Mouse (Mus musculus): ENCODE measurements around the gene Krtap9-3.

Gene Krtap9-3

DNA sequence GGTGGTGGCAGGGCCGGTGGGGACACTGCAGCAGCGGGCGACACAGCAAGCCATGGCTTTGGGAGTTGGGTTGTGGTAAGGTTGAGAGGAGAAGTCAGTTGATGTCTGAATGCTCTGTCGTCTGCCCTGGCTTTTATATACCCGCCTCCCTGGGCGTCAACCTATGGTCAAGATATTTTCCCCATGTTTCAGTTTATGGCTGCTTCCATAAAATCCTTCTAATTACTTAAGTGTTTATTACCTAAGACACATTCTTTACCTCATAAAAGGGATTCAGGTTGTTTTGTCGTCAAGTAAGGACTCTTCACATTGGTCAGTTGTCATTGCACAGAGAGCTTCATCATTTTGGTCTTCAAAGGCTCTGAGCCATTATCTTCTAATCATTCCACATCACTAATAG, 31.4 kb downstream of the Krtap9-3 start, which contains the start of gene Krtap3-1:
Gene Krtap3-1, minus strand, starts transcription at position 101 of the 400 bp plus-strand sequence.
- DNase-seq (ENCODE audit: low read depth): no peak

DNA sequence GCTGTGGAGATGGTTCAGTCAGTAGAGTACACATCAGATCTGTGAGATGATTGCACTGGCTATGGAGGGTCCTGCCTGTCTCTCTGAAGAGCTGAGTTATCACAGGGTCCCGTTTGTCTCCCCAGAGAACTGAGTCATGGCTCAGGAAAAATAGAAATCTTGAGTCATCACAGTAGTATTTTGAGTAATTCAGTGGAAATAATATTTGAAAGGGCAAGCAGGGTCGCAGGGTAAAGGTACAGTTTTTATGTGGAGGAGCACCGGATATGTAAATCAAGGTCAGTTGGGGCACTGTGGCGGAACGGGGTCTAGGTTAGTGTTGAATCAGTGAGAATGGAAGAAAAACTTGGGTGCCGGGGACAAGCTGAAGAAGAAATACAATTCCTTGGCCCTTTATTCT, 35.3 kb downstream of the Krtap9-3 start:
- no peak for DNase-seq (ENCODE audit: low read depth)

DNA sequence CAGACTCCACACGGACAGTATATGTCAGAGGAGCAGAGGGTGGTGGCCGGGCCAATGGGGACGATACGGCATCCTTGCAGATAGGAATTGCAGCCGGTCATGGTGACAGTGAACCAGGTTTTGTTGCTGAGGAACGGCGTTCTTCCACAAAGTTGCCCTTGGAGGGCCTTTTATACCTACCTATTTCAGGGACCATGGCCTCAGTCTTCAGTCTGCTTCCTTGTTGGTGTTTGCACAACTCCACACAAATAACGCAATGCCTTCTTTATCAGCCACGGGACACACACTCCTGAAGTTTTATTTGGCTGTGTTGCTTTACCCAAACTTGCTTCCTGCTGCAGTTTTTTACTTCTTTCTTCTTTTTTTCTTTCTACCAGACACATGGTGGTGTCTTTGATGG, 38.5 kb downstream of the Krtap9-3 start, which contains the start of gene Gm11939:
Gene Gm11939, minus strand, starts transcription at position 101 of the 400 bp plus-strand sequence.
- no peak for DNase-seq (ENCODE audit: low read depth)

DNA sequence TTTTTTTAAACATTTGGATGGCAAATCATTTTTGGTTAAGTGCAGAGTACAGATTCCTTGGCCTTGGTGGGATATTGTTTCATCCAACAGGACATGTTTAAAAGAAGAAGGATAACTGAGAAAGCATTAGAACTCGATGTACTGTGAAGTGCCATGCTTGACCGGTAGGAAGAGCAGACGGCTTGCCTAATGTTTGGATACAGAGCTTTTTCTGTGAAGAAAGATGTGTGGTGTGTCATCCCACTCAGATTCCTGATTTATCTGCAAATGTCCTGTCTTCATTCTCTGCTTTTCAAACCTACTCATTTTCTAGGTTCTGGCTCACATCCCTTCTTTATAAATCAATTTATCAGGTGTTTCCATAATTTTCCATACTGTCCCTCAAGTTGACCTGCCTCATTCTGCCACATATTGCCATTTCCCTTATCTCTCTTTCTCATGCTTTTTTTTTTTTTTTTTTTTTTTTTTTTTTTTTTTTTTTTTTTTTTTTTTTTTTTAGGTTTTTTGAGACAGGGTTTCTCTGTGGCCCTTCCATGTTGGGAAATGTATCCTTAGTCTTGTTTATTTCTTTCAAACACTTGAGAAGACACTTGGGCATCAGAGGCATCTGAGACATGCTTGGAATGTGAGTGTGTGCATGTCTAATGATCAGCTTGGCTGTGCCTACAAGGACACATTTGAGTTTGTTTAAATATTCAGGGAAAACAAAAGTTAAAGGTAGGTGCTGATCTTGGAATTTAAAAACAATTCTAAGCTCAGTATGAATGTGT, 39.7 kb downstream of the Krtap9-3 start:
- DNase-seq (ENCODE audit: low read depth): no peak

DNA sequence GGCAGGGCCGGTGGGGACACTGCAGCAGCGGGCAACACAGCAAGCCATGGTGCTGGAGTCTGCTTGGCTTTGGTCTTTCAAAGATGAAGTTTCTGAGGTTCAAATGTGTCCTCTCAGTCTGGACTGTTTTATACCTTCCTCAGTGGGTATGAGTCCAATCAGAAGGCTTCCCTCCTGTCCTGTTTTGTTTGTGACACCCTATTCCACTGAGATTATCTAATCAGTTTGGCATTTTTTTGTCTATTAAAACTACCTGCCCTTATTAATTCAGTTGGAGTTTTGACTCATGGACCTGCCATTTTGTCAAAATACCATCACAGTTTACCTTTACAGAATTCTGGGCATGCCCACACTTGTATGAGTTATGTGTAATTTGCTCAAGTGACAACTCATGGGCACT, 41.2 kb downstream of the Krtap9-3 start, which contains the start of gene Krtap3-2:
Gene Krtap3-2, minus strand, starts transcription at position 101 of the 400 bp plus-strand sequence.
- DNase-seq (ENCODE audit: low read depth): no peak

DNA sequence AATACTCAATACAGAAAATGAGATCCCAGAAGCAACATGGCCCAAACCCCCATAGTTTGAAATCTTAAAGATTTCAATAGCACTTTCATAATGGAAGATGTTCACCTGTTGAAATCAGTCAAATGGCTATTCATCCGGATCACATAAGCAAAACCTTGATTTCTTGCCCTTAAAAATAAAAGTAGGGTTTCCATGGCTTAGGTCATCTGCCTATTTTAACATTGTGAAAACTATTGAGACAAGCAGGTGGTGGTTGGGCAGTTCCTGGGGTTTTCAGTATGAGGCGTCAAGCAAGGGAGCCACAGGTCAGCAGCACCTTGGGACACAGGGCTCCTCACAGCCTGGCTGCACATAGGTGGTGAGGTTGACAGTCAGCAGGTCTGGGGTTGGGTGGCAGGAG, 41.7 kb downstream of the Krtap9-3 start:
- DNase-seq (ENCODE audit: low read depth): no peak

DNA sequence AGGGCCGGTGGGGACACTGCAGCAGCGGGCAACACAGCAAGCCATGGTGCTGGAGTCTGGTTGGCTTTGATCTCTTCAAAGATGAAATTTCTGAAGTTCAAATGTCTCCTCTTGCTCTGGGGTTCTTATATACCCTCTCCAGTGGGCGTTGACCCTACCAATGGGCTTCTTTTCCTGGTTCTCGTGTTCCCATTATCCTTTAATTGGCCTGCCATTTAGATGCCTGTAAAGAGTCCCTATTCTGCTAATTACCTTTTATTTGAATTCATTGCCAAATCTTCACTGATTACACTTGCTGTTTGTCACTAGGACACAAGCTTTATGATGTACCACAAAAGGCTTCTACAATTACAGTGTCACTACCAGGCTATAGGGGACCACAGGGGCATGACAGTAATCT, 47.1 kb downstream of the Krtap9-3 start, which contains the start of gene Krtap3-3:
Gene Krtap3-3, minus strand, starts transcription at position 101 of the 400 bp plus-strand sequence.
- no peak for DNase-seq (ENCODE audit: low read depth)

DNA sequence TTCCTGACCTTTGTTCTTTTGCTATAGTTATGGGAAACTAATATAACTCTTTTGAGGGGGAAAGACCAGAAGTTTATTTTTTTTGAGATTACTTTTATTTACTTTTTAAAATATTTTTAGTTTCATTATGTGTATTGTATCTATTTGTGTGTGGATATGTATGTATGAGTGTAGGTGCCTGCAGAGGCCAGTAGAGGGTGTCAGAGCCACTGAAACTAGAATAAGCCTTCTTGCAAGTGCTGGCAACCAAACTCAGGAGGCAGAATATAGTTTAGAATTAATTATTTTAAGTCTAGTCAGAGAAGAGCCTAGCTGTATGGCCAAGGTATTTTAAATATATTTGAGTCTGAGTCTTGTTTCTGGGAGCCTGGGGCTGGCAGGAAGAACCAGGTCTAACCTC, 50.0 kb downstream of the Krtap9-3 start:
- no peak for DNase-seq (ENCODE audit: low read depth)
